Mouse (Mus musculus) ES-CJ7 (cell line): ENCODE measurements at regions not wholly inside any gene's neighbourhood (a gene's known extent, or its start where the extent isn't known, plus 50 kb on each side); places are given as distances from the start of the nearest gene placed in this dataset.
"Not testable (repeated sequence)": the region's sequence is repeated elsewhere in the genome, so short reads cannot be mapped to it uniquely, and the experiment has no call there.

ENCODE experiments used
- DNase-seq: peaks from one replicate; pipeline ENCODE4 v3.0.0; 2011; ENCODE audit warnings: low read depth, low spot score

DNA sequence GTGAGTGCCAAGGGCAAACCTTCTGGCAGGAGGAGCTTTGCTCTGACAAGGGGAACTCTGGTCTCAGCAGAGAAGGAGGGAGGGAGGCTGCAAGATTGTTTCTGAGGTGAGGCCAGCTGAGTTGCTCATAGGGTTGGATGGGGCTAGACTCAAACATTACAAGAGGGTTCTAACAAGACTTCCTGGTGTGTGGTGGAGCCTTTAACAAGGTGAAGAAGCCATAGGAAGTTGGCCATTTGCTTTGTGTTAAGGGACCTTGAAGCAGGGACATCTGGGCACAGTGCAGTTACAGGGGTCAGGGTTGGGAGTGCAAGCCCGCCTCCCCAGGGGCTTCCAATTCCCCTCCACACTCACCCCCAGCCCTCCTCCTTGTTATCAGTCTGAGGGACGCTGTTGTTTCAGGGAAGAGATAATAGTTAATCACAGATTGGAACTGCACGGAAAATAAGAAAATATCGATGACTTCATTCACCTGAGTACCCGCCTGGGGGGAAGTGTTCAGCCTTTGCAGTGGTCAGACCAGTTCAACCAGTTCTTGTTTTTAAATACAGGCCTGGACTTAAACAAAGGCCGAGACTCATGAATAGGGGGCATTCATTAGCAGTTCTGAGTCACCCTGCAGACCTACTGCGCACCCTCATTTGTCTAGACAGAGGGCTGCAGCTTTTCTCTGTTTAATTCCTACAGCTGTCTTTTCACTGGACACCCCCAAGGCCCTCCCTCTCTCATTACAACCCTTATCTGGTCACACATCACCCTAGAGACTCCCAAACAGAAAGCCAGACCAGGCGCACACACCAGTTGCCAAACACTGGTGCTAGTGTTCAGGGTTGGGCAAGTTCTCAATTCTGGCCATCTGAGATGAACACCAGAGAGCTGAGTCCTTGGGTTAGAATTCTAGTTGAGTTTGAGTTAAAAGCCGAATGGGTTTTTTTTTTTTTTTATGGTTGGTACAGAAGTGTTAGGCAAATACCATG is 139.5 kb downstream of the Bcl2l11 start:
- DNase-seq: no peak

DNA sequence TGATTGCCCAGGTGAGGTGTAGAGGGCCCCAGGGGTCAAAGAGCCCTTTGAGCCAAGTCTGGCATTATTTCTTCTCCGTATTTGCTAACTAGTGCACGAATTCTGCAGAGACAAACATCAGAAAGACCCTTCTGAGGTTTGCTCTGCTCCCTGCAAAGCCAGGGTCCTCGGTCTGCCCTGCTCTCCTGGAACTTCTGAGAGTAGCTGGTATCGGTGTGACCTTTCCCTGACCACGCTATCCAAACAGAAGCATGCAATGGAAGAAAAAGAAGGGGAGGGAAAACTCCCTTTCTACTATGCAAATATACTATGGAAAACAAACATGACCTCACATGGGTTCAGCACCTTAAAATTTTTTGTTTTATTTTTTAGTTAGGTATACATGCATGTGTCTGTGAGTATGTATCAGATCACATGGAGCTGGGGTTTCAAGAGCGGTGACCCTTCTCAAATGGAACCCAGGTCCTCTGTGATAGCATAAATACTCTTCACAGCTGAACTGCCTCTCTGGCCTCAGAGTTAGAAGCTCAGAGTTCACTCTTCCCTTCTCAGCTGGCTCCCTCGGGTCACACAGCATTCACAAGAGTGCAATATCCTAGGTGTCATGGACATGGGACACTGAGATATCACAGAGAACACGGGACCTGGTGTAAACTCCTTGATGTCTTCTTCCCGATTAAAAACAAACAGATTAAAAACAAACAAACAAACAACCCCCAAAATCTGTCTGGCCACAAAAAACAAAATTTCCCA is 144.7 kb downstream of the Bcl2l11 start:
- no peak for DNase-seq

DNA sequence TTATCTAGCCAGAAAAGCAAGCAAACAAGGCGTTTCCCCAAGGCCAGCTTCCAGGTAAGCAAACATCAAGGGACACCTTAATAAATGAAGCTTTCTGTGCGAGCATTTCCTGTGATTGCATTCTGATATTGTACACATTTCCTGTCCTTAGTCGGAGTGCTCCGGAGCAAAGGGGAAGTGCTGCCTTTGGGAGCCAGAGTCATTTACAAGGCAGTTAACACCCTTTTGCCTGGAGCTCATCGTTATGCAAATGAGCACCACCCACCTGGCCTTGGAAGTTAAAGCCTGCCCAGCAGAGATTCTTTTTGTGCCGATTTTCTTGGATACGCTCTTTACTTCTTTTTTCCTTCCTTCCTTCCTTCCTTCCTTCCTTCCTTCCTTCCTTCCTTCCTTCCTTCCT is 147.0 kb downstream of the Bcl2l11 start:
- peak; percentile 85 for DNase-seq

DNA sequence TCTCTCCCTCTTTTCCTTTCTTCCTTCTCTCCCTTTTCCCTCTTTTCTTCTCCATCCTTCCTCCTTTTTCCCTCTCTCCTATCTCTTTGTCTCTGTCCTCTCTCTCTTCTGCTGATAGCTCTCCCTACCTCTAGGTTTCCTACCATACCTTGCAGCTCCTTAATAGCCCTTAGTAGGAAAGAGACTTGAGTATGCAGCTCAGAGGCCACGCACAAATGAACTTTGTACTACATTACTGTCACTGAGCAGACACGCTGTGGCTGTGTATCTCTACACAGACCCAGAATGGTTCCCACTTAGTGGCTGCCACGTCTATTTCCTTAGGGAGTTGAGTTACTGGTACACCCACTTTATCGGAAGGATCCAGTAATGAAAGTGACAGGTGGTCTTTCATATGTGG is 147.5 kb downstream of the Bcl2l11 start:
- no peak for DNase-seq

DNA sequence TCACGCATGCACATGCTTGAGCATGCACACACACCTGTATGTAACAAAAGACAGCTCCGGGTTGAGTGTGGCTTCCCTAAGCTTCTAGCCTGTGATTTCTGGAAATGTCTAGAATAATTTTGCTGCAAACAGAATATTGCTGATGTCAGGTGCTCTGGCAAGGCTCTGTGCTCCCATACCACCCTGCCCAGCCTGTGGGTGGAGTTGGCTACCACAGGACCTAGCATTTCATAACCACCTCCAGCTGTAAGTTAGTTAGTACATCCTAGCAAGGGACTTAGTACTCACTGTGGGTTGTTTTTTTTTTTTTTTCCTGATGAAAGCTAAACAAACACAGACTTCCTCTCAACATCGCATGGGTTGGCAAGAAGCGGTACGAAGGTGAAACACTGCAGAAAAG is 150.5 kb downstream of the Bcl2l11 start:
- DNase-seq: no peak

DNA sequence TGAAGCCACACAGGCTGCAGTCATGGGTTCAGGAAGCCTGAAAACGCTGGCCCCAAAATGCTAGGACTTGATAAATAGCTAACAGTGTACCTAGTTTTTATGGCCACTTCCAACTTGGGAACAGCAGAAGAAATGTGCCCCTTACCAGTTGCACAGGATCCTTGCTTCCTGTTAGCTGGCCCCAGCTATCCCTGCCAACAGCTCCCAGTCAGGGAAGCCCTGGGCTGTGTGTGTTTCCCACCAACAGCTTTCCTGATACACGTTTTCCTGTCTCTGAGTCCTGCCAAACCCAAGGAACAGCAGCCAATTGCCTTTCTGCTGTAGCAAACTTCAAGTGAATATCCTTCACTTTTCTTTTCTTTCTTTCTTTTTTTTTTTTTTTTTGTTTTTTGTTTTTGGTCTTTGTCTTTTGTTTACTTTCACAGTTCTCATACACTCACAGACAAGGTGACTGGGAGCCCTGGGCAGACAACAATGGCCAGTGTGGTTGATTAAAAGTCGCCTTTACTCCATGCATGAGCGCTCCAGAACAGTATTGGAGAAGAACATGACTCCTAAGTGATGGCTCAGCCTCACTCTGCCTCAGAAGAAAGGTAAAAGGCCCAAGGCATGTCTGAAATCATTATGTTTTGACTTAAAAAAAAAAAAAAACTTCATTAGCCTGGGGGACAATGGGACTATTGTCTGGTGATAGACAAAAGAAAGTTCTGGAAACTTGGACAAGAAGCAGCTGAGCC is 151.7 kb downstream of the Bcl2l11 start:
- no peak for DNase-seq

DNA sequence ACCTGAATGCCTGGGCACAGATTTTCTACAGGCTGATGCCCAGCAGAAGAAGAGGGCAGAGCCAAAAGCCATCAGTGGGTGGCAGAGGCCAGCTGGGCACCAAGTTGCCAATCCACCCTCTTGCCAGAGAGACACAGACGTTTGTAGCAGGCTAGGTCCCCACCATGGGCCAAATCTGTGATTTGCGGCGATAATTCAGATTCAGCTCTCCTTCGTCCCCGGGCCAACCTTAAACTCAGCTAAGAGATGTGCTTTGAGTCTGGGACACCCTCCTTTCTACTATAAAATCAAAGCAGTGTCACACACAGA is 152.2 kb downstream of the Bcl2l11 start:
- no peak for DNase-seq

DNA sequence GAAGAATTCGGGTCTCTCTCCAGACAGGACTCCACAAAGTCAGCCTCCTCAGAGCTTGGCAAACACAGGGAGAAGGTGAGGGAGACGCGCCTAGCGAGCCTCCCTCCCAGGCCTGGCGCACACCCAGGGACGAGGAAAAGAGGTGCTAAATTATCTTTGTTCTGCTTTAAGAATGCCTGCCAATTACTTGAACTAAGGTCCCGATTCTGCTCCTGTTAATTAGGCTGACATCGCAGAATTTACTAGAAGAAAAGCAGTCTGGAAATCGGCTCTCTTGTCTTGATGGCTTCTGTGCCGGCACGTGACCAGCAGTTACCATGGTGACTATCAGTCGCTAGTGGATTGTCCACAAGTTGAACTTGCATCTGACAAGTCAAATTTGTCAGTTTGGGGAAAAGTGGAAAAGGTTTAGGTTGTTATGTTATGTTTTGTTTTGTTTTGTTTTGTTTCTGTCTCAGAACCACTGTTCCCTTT is 152.8 kb downstream of the Bcl2l11 start:
- DNase-seq: no peak

DNA sequence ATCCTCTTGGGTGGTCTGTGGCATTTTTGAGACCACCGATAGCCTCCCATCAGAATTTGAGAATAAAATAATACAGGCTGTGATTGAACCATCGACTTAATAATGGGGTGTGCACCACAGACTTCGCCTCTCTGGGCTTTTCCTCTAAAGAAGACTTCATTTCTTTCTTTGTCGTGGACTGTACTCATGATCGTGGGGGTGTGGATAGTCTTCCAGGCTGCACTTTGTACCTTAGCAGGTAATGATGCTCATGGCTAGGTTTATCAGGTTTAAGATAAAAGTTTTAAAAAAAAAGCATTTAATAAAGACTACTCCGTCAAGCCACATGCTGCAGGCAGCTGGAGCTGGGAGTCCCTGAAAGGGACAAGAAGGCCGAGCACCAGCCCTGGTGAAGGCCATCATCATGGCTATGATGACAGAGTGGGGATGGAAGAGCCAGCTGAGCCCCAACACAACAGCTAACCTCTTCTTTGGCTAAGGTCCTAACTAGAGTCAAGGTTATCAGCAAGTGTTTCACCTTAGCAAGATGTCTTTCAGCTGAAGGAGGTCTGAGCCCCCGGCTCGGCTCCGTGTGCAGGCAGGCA is 153.4 kb downstream of the Bcl2l11 start:
- no peak for DNase-seq

DNA sequence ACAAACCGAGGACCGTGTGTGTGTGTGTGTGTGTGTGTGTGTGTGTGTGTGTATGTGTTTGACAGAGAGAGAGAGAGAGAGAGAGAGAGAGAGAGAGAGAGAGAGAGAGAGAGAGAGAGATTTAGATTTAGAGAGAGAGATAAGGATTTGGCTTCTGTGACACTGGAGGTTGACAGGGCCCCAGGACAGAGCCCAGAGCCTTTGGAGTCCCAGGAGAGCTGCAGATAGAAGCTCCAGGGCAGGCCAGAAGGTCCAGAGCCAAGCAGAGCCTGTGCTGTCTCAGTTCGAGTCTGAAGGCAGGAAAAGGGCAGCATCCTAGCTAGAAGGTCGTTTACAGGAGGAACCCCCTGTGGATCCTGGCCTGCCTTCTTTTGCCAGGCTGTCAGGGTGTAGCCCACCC is 156.8 kb downstream of the Bcl2l11 start:
- DNase-seq: no peak

DNA sequence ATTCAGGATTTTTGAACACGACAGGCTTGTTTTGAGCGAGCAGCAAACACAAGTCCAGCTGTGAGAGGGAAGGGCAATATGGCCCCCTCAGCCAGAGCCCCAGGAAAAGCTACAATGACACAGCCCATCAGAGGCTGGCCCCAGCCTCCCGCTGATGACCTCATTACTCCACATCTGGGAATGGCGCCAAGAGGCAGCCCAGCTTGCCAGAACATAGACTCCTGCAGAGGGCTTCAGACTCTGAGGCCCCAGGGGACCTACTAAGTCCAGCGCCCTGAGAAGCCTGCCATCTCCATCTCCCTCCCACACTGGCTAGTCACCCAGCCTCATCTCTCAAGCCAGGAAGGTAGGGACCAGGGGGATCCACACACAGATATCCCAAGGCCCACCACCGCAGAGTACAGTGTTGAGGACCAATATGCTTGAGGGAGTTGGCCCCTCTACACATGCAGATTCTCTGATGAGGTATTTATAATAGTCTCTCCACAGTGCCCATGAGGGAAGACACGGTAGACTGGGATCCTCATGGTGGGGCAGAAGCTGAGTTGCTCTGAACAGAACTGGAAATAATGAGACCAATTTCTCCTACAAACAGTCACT is 159.1 kb downstream of the Bcl2l11 start:
- no peak for DNase-seq

DNA sequence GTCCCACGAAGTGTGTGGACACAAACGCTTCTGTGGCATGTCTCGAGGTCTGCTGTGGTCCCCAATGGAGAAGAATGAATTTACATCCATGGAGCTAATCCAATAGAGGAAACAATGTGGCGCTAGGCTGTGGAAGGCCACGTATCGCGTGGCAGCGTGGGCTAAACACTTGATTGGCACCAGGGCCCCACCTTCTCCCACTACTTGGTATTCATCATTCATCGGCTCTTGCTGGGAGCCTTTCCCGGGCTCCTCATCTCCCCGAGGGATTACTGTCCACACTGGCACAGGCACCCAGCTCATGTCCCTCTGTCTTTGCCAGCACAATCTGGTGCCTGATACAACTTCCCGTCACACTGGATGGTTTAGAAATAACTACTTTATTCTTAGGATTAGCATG is 159.6 kb downstream of the Bcl2l11 start:
- DNase-seq: no peak

DNA sequence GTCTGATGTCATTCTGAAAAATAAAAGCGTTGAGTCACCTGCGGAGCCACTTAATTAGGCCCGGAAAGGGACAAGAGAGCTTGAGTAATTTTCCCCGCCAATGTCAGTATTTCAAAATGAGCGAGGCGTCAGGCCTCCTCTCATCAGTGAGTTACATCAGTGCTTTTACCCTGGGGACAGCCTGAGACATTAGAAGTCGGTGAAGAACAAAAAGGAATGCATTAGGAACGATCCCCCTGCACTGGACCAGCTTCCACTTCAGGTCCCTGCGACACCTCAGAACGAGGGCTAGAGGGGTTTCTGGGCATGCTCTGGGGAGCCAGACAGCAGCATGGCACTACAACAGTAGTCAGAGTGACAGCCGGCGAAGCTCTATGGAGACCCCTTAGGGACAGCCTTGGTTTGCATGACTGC is 162.3 kb downstream of the Bcl2l11 start:
- DNase-seq: no peak

DNA sequence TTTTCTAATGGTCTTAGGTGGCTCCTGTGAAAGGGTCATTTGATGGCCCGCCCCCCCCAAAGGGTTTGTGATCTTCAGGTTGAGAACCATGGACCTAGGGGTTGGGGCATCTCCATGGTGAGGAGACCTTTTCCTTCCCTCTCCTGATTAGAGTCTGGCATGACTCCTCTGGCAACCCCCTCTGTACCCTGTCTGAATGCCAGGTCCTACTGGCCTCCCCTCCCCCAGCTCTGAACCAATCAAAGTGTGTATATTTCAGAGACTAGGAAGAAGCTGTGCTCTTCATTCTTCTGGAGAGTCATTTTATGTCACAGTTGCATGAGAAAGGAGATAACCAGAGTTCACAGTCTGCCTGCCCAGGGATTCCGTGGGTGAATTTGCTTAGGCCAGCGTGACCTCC is 164.8 kb downstream of the Bcl2l11 start:
- no peak for DNase-seq

DNA sequence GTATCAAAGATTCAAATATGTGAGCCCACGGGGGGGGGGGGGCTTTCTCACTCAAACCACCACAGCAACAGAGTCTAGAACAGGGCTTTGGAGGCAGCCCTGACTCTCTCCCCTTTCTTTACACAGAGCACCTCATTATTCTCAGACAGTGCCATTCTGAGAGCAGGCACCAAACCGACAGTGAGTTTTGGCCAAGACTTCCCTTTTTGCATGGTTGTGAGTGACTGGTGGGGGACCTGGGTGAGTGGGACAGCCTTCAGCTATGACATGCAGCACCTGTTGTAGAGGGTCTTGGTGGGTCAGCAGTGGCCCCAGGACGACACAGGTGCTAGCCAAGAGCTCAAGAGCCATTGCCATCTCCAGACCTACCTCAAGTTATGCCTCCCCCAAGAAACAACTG is 168.8 kb downstream of the Bcl2l11 start:
- no peak for DNase-seq

DNA sequence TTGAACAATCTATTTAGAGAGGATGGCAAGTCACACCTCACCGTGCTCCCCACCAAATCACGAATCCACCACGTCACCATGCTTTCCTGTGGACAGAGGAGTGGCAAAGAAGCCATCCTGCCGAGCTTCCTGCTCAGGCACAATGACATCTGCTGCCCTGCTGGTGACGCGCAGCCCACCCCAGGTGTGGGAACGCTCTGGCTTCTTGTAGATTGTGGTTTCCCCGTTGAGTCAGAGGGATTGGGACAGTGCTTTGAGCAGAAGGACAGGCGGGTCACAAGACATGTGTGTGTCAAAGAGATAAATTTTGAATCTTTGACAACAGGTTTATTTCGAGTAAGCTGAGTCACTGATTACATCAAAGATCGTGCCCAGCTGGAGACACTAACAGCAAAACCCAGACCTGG is 169.2 kb downstream of the Bcl2l11 start:
- no peak for DNase-seq

DNA sequence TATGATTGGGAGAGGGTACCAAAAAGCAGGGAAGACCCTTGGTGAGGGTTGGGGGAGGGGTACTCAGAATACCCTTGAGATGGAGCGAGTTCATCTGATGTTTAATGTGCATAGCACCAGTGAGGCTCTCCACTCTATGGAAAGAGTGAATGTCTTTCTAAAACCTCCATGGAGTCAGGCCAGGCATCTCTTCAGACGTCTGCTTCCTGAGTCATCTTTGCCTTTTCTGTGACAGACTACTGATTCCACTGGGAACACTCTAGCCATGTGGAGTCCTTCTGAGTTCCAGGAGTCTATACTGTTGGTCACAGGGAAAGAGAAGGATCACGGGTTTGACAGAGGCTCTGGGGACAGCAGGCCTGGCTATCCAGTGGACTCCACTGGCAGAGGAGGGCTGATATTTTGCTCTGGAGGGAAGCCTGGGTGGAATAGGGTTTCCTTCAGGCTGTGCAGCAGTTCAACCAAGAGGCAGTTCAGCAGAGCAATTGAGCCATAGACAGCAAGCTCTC is 169.9 kb downstream of the Bcl2l11 start:
- DNase-seq: no peak

DNA sequence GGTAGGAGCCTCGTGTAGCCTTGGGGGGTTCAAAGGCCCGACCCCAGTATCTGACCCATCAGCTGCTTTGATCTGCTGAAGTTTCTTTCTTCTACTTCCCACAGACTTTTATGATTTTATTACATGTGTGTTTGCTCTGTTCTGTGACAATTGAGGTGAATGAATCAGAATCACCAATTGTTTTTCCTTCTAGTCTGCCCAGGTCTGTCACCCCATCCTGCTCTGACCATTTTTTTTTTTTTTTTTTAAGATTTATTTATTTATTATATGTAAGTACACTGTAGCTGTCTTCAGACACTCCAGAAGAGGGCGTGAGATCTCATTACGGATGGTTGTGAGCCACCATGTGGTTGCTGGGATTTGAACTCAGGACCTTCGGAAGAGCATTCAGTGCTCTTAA is 170.6 kb downstream of the Bcl2l11 start:
- DNase-seq: not testable (repeated sequence)

DNA sequence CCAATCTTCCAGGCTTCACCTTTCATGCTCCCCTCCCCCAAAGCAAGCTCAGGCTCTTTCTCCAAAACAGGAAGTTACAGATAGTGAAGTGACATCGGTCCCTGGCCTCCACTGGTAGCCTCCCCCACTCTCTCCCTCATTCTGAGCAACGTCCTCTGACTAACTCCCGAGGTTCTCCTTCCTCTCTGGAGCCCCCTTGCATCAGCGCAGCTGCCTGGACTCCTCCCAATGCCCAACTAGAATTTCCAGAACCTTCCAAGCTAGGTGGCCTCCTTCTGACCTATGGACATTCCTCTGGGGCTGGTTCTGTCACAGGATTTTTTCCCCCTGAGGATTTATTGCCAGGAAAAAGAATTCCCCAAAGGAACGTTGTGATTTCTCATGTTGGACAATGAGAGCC is 171.1 kb downstream of the Bcl2l11 start:
- DNase-seq: no peak

DNA sequence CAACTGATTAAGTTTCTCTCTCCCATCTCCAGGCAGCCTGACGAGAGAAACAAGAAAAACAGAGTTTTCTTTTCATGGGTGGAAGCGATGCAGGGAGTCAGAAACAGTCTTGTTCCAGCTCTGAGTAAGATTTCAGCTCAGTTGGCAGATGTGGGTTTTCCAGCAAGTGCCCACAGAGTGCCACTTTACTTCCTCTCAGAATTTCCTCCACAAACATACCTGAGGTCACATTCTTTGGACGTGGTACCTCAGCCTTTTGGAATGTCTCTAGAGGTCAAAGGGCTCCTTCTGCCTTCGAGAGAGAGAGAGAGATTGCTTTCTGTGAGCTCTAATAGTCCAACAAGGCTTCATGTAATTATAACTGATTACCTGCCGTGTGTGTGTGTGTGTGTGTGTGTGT is 172.0 kb downstream of the Bcl2l11 start:
- DNase-seq: no peak

DNA sequence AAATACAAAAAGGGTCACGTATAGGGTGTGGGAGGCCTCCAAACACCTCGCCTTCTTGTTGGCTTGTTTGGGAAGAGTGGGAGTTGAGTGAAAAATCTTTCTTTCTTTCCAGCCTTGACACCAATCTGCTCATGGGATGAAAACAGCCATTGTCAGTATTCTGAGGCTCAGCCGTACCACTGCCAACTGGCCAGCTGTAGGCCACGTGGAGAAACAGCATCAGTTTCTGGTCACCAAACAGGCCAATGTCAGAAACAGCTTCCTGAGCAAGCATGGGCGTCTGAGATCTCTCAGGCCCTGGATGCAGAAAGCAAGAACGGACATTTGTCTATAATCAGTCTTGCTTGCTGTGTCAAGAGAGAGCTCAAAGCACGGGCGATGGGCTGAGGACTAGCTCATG is 173.2 kb downstream of the Bcl2l11 start:
- no peak for DNase-seq
